Mouse (Mus musculus): Measurements from ENCODE around the gene Brdt.

DNA sequence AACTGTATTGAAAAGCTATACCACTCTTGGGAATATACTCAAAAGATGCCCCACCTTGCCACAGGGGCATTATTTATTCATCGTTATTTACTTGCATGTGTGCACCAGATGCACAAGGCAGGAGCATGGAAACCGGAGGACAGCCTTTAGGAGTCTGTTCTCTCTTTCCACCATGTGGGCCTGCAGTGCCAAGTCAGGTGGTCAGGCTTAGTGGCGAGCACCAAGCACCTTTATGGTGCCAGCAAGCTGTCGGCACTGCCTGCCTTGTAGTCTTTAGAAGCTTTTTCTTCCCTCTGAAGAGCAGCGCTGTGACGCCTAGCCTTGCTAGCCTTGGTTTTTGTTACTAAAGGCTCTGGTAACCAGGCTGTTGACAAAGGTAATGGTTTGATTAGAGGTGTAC, 11.9 kb downstream of the Brdt start:
- TF ChIP-seq CTCF (conservative IDR thresholded peaks at IDR 0.05; ENCODE audit: low read length) (no peak), NANOG (IDR thresholded peaks at IDR 0.05; ENCODE audit: borderline replicate concordance, low read length) (no peak)
